Mouse (Mus musculus) myocyte (in vitro differentiated cells): ENCODE measurements around the gene Pheta1.

Experiments used
- CEBPB ChIP-seq: IDR thresholded peaks from 2 replicates; pipeline ENCODE4 v1.6.1; 2011; ENCODE audit warnings: mild to moderate bottlenecking, moderate library complexity; ENCODE audit not compliant: poor library complexity, insufficient read depth, severe bottlenecking
- E2F4 ChIP-seq: IDR thresholded peaks from one replicate; pipeline ENCODE4 v1.6.1; 2011; ENCODE audit warnings: mild to moderate bottlenecking, control low read depth, moderate library complexity; ENCODE audit not compliant: insufficient read depth
- MAX ChIP-seq: IDR thresholded peaks from one replicate; pipeline ENCODE4 v1.6.1; 2011; ENCODE audit warnings: low read depth, mild to moderate bottlenecking, control low read depth
- MYOD1 ChIP-seq, 3 experiments: IDR thresholded peaks; one replicate each; pipeline ENCODE4 v1.6.1; 2011; ENCODE audit warnings: control low read depth in 2 of 3, low read depth in 2 of 3, mild to moderate bottlenecking in 2 of 3, moderate library complexity in 1 of 3; ENCODE audit not compliant: insufficient read length in 2 of 3, control insufficient read depth in 1 of 3
- MYOG ChIP-seq, 3 experiments: IDR thresholded peaks; one replicate each; pipeline ENCODE4 v1.6.1; 2011; ENCODE audit warnings: control low read depth in 2 of 3, low read depth in 2 of 3, mild to moderate bottlenecking in 2 of 3; ENCODE audit not compliant: insufficient read length in 2 of 3, control insufficient read depth in 1 of 3, insufficient read depth in 1 of 3
- POLR2A ChIP-seq: IDR thresholded peaks from one replicate; pipeline ENCODE4 v1.6.1; 2011; ENCODE audit warnings: low read depth, mild to moderate bottlenecking, control low read depth, moderate library complexity; ENCODE audit not compliant: insufficient read length
- POLR2AphosphoS2 ChIP-seq: IDR thresholded peaks from one replicate; pipeline ENCODE4 v1.6.1; 2011; ENCODE audit warnings: low read depth, control low read depth; ENCODE audit not compliant: insufficient read length
- REST ChIP-seq: IDR thresholded peaks from one replicate; pipeline ENCODE4 v1.6.1; 2011; ENCODE audit warnings: mild to moderate bottlenecking, control low read depth, moderate library complexity; ENCODE audit not compliant: insufficient read depth, insufficient read length
- SRF ChIP-seq: IDR thresholded peaks from one replicate; pipeline ENCODE4 v1.6.1; 2011; ENCODE audit warnings: low read depth; ENCODE audit not compliant: control insufficient read depth, insufficient read length
- TCF3 ChIP-seq: IDR thresholded peaks from one replicate; pipeline ENCODE4 v1.6.1; 2011; ENCODE audit warnings: low read depth, control low read depth; ENCODE audit not compliant: insufficient read length
- USF1 ChIP-seq: IDR thresholded peaks from one replicate; pipeline ENCODE4 v1.6.1; 2011; ENCODE audit warnings: low read depth, mild to moderate bottlenecking, control low read depth, moderate library complexity

GRCm38 (mm10) chr5:121856740-121857139 lies 8.0 kb downstream of the Pheta1 start:
- TF ChIP-seq MYOG (IDR thresholded peaks at IDR 0.05; ENCODE audit: control insufficient read depth in 1 of 3, insufficient read depth in 1 of 3, insufficient read length in 2 of 3, low read depth in 2 of 3) (no peak), MAX (no peak), POLR2A (no peak), POLR2AphosphoS2 (no peak), REST (no peak), USF1 (no peak), E2F4 (no peak), TCF3 (no peak), SRF (no peak), CEBPB (no peak), MYOD1 (IDR thresholded peaks at IDR 0.05; ENCODE audit: control insufficient read depth in 1 of 3, insufficient read length in 2 of 3, low read depth in 2 of 3) (no peak)
